Mouse (Mus musculus): Measurements from ENCODE around the gene Inka2.

DNA sequence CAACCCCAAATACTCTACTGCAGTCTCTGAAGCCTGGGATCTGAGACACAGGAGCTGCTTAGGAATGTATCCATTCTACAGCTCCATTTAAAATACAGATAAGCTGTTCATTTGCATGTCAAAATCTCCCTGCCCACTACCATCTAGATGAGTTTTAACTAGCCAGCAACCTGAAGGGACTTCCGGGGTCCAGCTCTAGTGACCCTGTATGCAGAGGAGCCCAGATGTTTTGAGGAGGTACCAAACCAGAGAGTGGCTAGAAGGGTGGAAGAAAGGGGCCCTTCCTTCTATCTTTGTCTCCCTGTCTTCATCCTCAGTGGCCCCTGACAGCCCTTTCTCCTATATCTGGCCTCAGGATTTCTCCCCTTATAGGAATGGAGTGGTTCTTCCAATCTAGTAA lies 33.6 kb upstream of the Inka2 start:
- TF ChIP-seq CTCF (IDR thresholded peaks at IDR 0.05; ENCODE audit: low read depth) (no peak), EP300 (optimal IDR thresholded peaks at IDR 0.05) (no peak)

Data from stomach, postnatal 0 days (tissue).